Mouse (Mus musculus) forebrain, embryonic 10.5 days (tissue): Measurements from ENCODE around the gene Shroom1. TPM values are rescaled to one million over a fixed set of nuclear protein-coding genes. Genes with fewer than 3 reads are reported as not detected.
A peak's percentile ranks its signal among the peaks of the same experiment; 100 is the strongest.

Experiments used
- DNase-seq: peaks from one replicate; pipeline ENCODE4 v3.0.0-alpha.2; 2017; ENCODE audit warnings: low spot score; ENCODE audit errors: extremely low spot score
- H3K27ac ChIP-seq: fragments of 300-500 bp; sonication (generic); 2 replicates; pipeline ENCODE4 v1.5.1; 2016; ENCODE audit warnings: mild to moderate bottlenecking
- H3K27me3 ChIP-seq: fragments of 300-500 bp; sonication (generic); 2 replicates; pipeline ENCODE4 v1.6.1; 2016; ENCODE audit warnings: mild to moderate bottlenecking; ENCODE audit not compliant: poor library complexity, severe bottlenecking
- H3K36me3 ChIP-seq: fragments of 300-500 bp; sonication (generic); replicated peaks from 2 replicates; pipeline ENCODE4 v1.6.1; 2016; ENCODE audit warnings: mild to moderate bottlenecking, moderate library complexity
- H3K4me1 ChIP-seq: fragments of 300-500 bp; sonication (generic); 2 replicates; pipeline ENCODE4 v1.6.1; 2016
- H3K4me3 ChIP-seq: fragments of 300-500 bp; sonication (generic); 2 replicates; pipeline ENCODE4 v1.5.1; 2016; ENCODE audit warnings: mild to moderate bottlenecking, moderate library complexity
- H3K9me3 ChIP-seq: fragments of 300-500 bp; sonication (generic); 2 replicates; pipeline ENCODE4 v1.6.1; 2016; ENCODE audit warnings: mild to moderate bottlenecking, moderate library complexity
- WGBS: fragments of 180-500 bp; shearing (Covaris S2); methylation state at CpG from one replicate; pipeline ENCODE4 v1.1.7; 2016; 5-methylcytosine and 5-hydroxymethylcytosine counted together
- polyA plus RNA-seq: library from polyadenylated mRNA; unstranded; fragments of >200 nt; fragmentation: Nextera tagmentation; extraction: Ambion mirVana; gene quantifications from 2 replicates; pipeline ENCODE4 v1.2.1, GENCODE M21; 2016

Shroom1 gene
- polyA plus RNA-seq, 1 experiment from 2014 or later, result 1.2 TPM

DNA sequence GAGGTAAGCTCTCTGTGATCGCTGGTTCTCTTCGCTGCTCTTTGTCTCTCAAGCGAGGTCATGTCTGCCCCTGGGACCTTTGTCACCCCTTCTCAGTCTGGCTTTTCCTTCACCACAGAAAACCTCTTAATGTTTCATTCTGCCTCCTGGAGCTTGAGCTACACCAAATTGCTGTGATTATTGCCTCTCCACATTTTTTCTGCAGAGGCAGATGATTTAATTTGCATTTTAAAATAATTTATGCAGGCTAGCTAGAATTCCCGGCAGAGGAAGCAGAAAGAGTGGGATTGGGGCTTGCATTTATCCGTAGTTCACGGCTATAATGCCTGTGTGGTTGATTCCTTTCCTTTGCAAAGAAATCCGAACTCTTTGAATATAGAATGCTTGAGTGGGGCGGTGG is 18.6 kb downstream of the Shroom1 start:
- no peak for DNase-seq
- Histone ChIP-seq H3K27ac (no peak overlapping the region), H3K9me3 (peaks cover 10% of the 10 kb centered on the region; the same call in 1 of the 2 replicates), H3K36me3 (peaks cover 4% of the 10 kb centered on the region; the same call in 1 of the 2 replicates), H3K4me1 (peaks cover 48% of the 10 kb centered on the region), H3K4me3 (no peak overlapping the region), H3K27me3 (peaks cover 100% of the 10 kb centered on the region)
- WGBS, result 33% methylated on average over 8 of the region's 8 CpGs

DNA sequence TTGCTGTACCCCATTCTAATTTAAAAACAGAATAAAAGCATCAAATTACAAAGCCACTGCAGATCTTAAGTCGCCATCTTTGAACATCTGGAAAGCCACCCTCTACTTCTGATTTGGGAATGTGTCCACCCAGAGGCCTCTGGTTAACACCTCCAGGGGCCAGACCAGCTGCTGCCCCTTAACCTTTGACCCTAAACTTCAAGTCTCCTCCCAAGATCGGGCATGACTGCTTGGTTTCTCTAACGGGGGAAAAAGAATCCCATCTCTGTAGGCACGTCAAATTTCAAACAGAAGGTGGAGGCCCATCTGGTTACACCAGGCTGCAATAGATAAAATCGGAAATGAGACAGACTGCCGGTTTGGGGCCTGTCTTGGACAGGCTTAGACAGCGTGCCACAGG is 20.8 kb downstream of the Shroom1 start:
- peaks cover 11% of the 10 kb centered on the region; the same call in 1 of the 2 replicates for H3K9me3 ChIP-seq
- H3K4me1 ChIP-seq, result peaks cover 40% of the 10 kb centered on the region
- no peak overlapping the region for H3K4me3 ChIP-seq
- WGBS, result 42% methylated on average over 7 of the region's 7 CpGs
- peaks cover 4% of the 10 kb centered on the region; the same call in 1 of the 2 replicates for H3K36me3 ChIP-seq
- no peak overlapping the region for H3K27ac ChIP-seq
- H3K27me3 ChIP-seq, result peaks cover 98% of the 10 kb centered on the region
- no peak for DNase-seq

DNA sequence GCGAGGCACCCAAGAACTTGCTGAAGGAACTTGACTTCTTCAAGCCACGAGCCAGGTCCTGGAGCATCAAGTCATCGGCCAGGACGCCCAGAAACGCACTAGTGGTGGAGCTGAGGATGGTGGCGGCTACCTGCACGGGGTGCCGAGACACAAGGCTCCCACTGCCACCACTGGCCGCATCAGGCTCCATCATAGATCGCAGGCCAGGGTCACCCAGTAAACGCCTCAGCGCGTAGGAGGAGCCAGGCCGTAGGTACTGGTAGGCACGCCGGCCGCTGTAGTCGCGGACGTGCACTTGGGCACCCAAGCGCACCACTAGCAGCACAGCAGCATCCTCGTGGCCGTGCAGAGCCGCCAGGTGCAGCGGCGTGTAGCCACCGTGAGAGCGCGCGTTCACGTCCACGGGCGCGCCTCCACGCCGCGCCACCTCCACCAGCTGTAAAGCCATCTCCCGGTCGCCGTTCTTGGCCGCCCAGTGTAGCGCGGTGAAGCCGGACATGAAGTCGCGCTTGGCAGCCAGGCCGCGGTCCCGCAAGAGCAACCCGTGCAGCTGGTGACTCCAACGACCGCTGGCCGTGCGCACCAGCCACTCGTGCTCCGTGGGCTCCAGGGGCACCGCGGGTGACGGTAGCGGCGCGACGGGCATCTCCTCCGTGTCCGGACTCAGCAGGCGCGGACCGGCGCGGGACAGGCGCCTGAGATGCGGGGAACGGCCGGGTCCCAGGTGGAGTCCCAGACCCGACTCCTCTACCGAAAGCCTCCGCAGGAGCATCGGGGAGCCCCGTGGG is 21.6 kb downstream of the Shroom1 start:
- Histone ChIP-seq H3K9me3 (peaks cover 11% of the 10 kb centered on the region; the same call in 1 of the 2 replicates), H3K4me1 (peaks cover 40% of the 10 kb centered on the region), H3K27ac (peak overlapping the region; percentile 48), H3K36me3 (peaks cover 4% of the 10 kb centered on the region; the same call in 1 of the 2 replicates), H3K4me3 (peak overlapping the region; percentile 54), H3K27me3 (peaks cover 96% of the 10 kb centered on the region)
- DNase-seq, result peak; percentile 54
- 4% methylated on average over 79 of the region's 79 CpGs for WGBS

DNA sequence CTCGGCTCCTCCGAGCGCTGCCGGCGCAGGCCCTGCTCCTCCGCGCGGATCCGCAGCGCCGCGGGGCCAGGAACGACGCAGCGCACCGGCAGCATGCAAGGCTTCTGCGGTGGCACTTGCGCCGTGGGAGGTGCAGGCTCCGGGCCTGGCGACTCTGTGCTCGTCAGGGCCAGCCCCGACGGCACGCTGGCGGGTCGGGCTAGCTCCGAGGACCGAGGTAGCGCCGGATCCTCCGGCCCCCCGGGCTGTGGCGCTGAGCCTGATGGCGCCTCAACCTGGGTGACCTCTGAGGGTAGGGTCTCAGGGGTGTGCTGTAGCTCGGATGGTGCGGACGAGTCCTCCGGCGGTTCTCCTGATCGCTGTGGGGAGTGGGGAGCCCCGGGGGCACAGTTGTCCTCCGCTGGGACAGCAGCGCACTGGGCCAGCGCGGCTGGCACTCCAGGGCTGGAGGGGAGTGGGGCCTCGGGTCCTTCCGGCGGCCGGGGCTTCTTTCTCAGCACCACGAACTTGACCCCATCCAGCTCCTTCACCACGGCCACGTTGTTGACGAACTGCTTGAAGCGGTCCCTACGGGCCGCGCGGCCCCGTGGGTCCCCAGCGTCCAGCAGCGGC is 22.3 kb downstream of the Shroom1 start:
- H3K27ac ChIP-seq, result peak overlapping the region; percentile 48
- no peak for DNase-seq
- H3K36me3 ChIP-seq, result peaks cover 4% of the 10 kb centered on the region; the same call in 1 of the 2 replicates
- WGBS, result 2% methylated on average over 62 of the region's 62 CpGs
- peaks cover 11% of the 10 kb centered on the region; the same call in 1 of the 2 replicates for H3K9me3 ChIP-seq
- H3K4me1 ChIP-seq, result peaks cover 40% of the 10 kb centered on the region
- H3K27me3 ChIP-seq, result peaks cover 94% of the 10 kb centered on the region
- H3K4me3 ChIP-seq, result peak overlapping the region; percentile 54

DNA sequence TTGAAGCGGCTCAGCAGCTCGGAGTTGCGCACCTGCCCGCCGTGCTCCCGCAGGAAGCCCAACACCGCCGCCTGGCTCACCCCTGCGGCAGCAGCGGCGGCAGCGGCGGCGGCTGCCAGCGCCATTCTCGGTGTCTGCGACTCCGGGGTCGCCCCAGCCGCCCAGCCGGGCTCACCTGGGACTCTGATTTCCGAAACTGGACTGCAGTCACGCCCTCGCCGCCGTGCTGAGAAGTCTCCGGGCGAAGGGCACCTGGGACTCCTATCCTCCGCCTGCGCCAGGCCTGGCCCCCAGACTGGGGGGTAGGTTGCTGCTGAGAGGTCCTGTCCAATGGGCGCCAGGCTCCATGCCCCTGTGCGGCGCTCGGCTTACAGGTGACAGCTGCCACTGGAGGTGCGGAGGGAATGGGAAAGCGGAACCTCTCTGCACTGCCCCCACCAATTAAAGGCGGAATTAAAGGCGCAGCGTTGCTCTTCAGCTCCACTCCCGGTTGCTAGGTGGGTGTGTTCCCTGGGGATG is 22.8 kb downstream of the Shroom1 start, which contains the start of the genes Gm9945 and Sowaha:
Gm9945 (plus strand) TSS at position 384 of the 519 bp plus-strand sequence.
Sowaha (minus strand) TSS at position 492 of the 519 bp plus-strand sequence.
- WGBS, result 4% methylated on average over 40 of the region's 40 CpGs
- Histone ChIP-seq H3K9me3 (peaks cover 11% of the 10 kb centered on the region; the same call in 1 of the 2 replicates), H3K4me3 (peak within 1 kb of the TSS; percentile 54), H3K36me3 (peaks cover 4% of the 10 kb centered on the region; the same call in 1 of the 2 replicates), H3K4me1 (peaks cover 39% of the 10 kb centered on the region), H3K27me3 (peaks cover 89% of the 10 kb centered on the region), H3K27ac (peak within 1 kb of the TSS; percentile 48)
- no peak for DNase-seq

DNA sequence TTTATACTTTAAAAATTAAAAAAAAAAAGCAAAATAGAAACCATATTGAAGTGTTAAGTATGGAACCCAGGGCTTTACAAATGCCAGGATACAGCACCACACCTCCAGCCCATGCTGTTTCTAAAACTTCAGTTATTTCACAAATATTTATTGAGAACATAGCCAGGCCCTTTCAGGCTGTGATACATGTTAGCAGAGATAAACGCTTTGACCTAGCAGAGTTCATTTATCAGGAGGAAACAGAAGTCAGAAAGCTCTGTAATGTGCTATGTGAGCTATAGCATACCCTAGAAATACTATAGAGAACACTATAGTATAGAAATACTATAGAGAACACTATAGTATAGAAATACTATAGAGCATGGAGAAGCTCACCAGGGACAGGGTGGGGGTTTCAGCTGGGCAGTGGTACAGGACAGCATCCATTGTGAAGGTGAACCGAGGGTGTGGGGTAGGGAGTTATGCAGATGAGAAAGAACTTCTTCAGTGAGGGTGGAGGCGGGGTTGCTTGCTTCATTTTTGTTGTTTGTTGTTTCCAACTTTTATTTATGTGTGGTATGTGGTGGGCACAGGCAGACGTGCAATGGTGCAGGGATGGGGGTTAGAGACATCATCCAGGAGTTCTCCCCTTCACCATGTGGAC is 24.2 kb downstream of the Shroom1 start:
- Histone ChIP-seq H3K36me3 (peaks cover 4% of the 10 kb centered on the region; the same call in 1 of the 2 replicates), H3K9me3 (peaks cover 11% of the 10 kb centered on the region; the same call in 1 of the 2 replicates), H3K4me1 (peaks cover 26% of the 10 kb centered on the region), H3K27ac (no peak overlapping the region), H3K4me3 (no peak overlapping the region), H3K27me3 (peaks cover 82% of the 10 kb centered on the region)
- WGBS, result 81% methylated on average over 4 of the region's 4 CpGs
- no peak for DNase-seq

DNA sequence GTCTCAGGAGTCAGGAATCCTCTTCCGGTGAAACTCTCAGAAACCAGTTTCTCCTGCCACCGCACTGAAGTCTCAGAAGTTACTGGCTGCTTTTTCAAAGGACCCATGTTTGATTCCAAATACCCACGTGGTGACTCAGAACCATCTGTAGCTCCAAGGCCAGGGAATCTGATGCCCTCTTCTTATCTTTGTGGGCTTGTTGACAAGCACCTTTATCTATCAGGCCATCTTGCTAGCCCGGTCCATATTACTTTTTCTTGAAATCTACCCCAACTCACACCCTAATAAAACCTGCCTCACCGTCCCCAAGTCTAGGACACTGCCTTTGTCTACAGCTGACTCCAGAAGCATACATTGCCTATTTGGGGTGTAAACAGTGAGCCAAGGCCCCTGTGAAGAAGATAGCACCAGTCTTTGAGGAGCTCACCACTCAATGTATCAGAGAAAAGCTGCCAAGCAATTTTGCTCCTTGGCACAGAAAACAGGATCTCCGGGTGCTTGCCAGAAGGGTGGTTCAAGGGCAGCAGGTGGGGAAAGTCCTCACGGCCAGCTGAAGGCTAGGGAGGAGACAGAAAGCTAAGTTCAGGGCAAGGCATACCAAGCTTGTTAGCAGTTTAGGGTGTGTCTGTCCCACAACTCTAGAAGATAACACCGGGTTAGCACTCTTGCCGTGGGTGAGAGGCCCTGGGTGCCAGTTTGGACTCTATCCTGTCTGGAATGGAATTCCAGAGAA is 26.3 kb downstream of the Shroom1 start:
- Histone ChIP-seq H3K9me3 (peaks cover 11% of the 10 kb centered on the region; the same call in 1 of the 2 replicates), H3K36me3 (peaks cover 4% of the 10 kb centered on the region; the same call in 1 of the 2 replicates), H3K4me1 (peaks cover 34% of the 10 kb centered on the region), H3K27me3 (peaks cover 82% of the 10 kb centered on the region), H3K4me3 (no peak overlapping the region), H3K27ac (no peak overlapping the region)
- DNase-seq, result no peak
- 79% methylated on average over 9 of the region's 9 CpGs for WGBS

DNA sequence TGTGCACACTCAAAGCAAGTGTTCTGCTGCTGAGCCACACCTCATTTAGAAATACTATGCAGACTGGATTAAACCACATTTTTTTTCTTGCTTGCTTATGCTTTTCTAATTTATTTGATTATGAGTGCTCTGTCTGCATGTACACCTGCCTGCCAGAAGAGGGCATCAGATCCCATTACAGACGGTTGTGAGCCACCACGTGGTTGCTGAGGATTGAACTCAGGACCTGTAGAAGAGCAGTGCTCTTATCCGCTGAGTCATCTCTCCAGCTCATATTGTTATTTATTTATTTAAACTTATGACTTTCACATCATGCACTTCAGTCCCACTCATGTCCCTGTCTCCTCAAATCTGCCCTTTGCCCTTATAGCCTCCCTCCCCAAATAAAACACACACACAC is 28.7 kb downstream of the Shroom1 start:
- H3K27me3 ChIP-seq, result peaks cover 73% of the 10 kb centered on the region
- WGBS, result 52% methylated on average over 3 of the region's 3 CpGs

DNA sequence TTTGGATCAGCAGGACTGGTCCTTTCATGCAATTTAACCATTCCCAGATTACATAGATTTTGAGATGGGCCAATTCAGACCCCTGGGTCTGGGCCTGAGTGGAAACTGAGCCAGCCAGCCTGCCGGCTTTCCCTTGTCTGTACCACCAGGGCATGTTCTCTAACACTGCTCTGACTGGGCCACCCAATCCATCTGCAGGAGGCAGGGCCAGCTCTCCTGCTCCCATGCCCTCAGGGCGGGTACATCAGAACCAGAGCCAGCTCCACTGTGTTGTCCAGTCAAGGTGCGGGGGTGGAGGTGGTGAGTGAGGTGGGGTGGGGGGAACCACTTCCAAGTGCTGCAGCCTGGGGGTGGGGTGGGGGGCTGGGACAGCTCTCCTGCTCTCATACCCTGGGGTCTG is 29.3 kb downstream of the Shroom1 start:
- 0 out of 2 replicates have a peak overlapping the region, but pooled peaks have one; percentile 33 for H3K27ac ChIP-seq
- H3K27me3 ChIP-seq, result peaks cover 71% of the 10 kb centered on the region
- H3K9me3 ChIP-seq, result no peaks in the 10 kb centered on the region
- no peak for DNase-seq
- peaks cover 38% of the 10 kb centered on the region for H3K4me1 ChIP-seq
- WGBS, result 69% methylated on average over 3 of the region's 3 CpGs
- H3K36me3 ChIP-seq, result no peaks in the 10 kb centered on the region
- H3K4me3 ChIP-seq, result no peak overlapping the region

More for the DNA sequence above, 28.7 kb downstream of the Shroom1 start:
- Histone ChIP-seq H3K27ac (no peak overlapping the region), H3K4me1 (peaks cover 32% of the 10 kb centered on the region), H3K4me3 (no peak overlapping the region), H3K9me3 (no peaks in the 10 kb centered on the region), H3K36me3 (no peaks in the 10 kb centered on the region)
- DNase-seq, result no peak

DNA sequence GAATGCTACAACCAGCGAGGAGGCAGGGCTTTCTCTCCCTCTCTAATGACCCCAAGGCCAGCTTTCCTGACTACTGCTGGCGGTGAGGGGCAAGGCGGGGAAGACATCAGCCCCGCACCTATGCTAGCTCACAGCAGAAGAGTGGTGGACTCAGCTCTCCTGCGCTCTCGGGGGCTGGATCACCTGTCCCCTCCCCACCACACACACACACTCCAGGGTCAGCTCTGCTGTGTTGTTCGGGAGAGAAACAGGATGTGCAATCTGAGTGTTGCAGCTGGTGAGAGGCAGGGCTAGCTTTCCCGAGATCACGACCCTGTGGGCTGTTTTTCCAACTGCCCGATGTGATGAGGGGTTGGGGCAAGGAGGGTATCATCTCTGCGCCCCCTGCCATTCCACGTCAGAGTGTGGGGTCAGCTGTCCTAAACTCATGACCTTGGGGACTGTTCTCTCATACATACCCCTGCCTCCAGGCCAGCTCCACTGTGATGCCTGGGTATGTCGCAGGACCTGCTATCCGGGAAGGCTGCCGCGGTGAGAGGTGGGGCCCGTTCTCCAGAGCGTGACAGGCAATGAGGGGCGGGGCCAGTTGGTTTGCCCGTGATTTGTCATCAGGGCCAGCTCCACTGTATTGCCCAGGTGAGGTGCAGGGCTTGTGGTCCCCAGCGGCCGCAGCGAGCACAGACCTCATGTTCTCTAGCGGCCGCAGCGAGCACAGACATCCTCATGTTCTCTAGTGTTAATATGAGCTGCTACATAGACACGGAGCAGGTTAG is 30.0 kb downstream of the Shroom1 start:
- peaks cover 65% of the 10 kb centered on the region for H3K27me3 ChIP-seq
- DNase-seq, result no peak
- 12% methylated on average over 27 of the region's 27 CpGs for WGBS
- H3K4me3 ChIP-seq, result peak overlapping the region; percentile 31
- H3K4me1 ChIP-seq, result peaks cover 45% of the 10 kb centered on the region
- H3K27ac ChIP-seq, result peak overlapping the region; percentile 33; the same call in 1 of the 2 replicates
- no peaks in the 10 kb centered on the region for H3K9me3 ChIP-seq
- H3K36me3 ChIP-seq, result no peaks in the 10 kb centered on the region

DNA sequence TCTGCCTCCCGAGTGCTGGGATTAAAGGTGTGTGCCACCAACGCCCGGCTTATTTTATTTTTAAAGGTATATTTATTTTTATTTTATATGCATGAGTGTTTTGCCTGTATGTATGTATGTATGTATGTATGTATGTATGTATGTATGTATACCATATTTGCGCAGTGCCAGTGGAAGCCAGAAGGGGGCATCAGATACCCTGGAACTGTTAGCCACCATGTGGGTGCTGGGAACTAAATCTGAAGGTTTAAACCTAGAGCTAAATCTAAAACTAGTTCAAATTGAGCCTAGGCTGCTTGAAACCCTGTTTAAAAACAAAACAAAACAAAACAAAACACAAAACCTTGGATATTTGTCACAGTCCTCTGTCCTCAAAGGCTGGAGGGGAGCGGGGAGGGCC is 32.0 kb downstream of the Shroom1 start:
- Histone ChIP-seq H3K36me3 (no peaks in the 10 kb centered on the region), H3K4me1 (peaks cover 65% of the 10 kb centered on the region), H3K27me3 (peaks cover 48% of the 10 kb centered on the region), H3K27ac (no peak overlapping the region), H3K9me3 (no peaks in the 10 kb centered on the region), H3K4me3 (no peak overlapping the region)
- WGBS, result 89% methylated on average over 5 of the region's 5 CpGs
- no peak for DNase-seq
